In genomic region chr6:92726121-92726520, GRCm38 (mm10) we compare ENCODE assay signal across 23 mouse cellular contexts. TPM values are rescaled to one million over a fixed set of nuclear protein-coding genes. Genes with fewer than 3 reads are reported as not detected.
DNase-seq lines count a peak whose midpoint lies in the region; ATAC-seq and TF ChIP-seq lines count a peak whose summit lies in the region.
"Had no signal": no experiment of that assay in that cellular context is flagged by ENCODE, and none has a peak within 500 bp of the region (broad histone marks: within the 10 kb centered on the region; RNA-seq: fewer than 3 reads in every experiment).

No protein-coding gene starts in this region.

- H3K4me2 ChIP-seq in liver, postnatal 0 days (ENCODE audit: low read depth, low read length) = no peak overlapping the region
- no peak overlapping the region for H3K4me2 ChIP-seq in forebrain, embryonic 13.5 days
- H3K4me2 ChIP-seq: heart, embryonic 15.5 days; hindbrain, embryonic 14.5 days; liver, embryonic 13.5 days; midbrain, embryonic 11.5 days had no signal

- intact Hi-C loops in heart, postnatal 14 days (cut with DNase I) = loop anchor here (5.0 to 10.0 kb wide), 2 partner anchors 54 to 241 kb away; no protein-coding TSS in a partner anchor

- 59% methylated on average over 5 of the region's 5 CpGs for WGBS in heart, embryonic 10.5 days
- WGBS in liver, adult 2 months = 71% methylated on average over 5 of the region's 5 CpGs
- 64% methylated on average over 5 of the region's 5 CpGs for WGBS in liver, postnatal 0 days (ENCODE audit: insufficient replicate concordance)
- WGBS in forebrain, embryonic 13.5 days = 82% methylated on average over 5 of the region's 5 CpGs

- H3K4me1 ChIP-seq in heart, embryonic 10.5 days = peaks cover 19% of the 10 kb centered on the region
- H3K4me1 ChIP-seq in liver, adult 2 months (ENCODE audit: control insufficient read depth, insufficient read depth, low read length) = no peaks in the 10 kb centered on the region
- H3K4me1 ChIP-seq in liver, postnatal 0 days (ENCODE audit: insufficient read depth) = no peaks in the 10 kb centered on the region
- H3K4me1 ChIP-seq in forebrain, embryonic 13.5 days = peaks cover 8% of the 10 kb centered on the region
- H3K4me1 ChIP-seq: heart, embryonic 15.5 days; liver, embryonic 13.5 days had no signal

- no peak for ATAC-seq in liver, postnatal 0 days
- no peak for ATAC-seq in forebrain, embryonic 13.5 days
- ATAC-seq: activated CD4-positive, CD25-positive, alpha-beta regulatory T cell, adult 4 months; forebrain, embryonic 14.5 days; intestine, embryonic 16.5 days; lung, postnatal 0 days; Patski had no signal

- no peak for TF ChIP-seq POLR2A in liver, adult 2 months (IDR thresholded peaks at IDR 0.05; ENCODE audit: extremely low read depth, insufficient read depth, low read length)

- H3K27ac ChIP-seq in heart, embryonic 10.5 days = no peak overlapping the region
- H3K27ac ChIP-seq in liver, adult 2 months (replicated peaks; ENCODE audit: insufficient read depth, low read depth, low read length) = no peak overlapping the region
- H3K27ac ChIP-seq in liver, postnatal 0 days (ENCODE audit: low read depth) = no peak overlapping the region
- no peak overlapping the region for H3K27ac ChIP-seq in forebrain, embryonic 13.5 days
- H3K27ac ChIP-seq: heart, embryonic 15.5 days; hindbrain, embryonic 14.5 days; liver, embryonic 13.5 days had no signal

- H3K9me3 ChIP-seq in heart, embryonic 10.5 days = no peaks in the 10 kb centered on the region
- no peaks in the 10 kb centered on the region for H3K9me3 ChIP-seq in liver, postnatal 0 days (ENCODE audit: low read length)
- no peaks in the 10 kb centered on the region for H3K9me3 ChIP-seq in forebrain, embryonic 13.5 days (replicated peaks)
- H3K9me3 ChIP-seq: embryonic facial prominence, embryonic 10.5 days; heart, embryonic 15.5 days; liver, embryonic 13.5 days had no signal

- no peaks in the 10 kb centered on the region for H3K27me3 ChIP-seq in heart, embryonic 10.5 days (ENCODE audit: insufficient read depth, poor library complexity, severe bottlenecking)
- H3K27me3 ChIP-seq in liver, adult 2 months (ENCODE audit: control insufficient read depth, insufficient read depth, low read length) = no peaks in the 10 kb centered on the region
- H3K27me3 ChIP-seq in liver, postnatal 0 days (ENCODE audit: insufficient read depth, low read length) = no peaks in the 10 kb centered on the region
- no peaks in the 10 kb centered on the region; the same call in 1 of the 2 replicates for H3K27me3 ChIP-seq in forebrain, embryonic 13.5 days
- H3K27me3 ChIP-seq: heart, embryonic 15.5 days; liver, embryonic 13.5 days; Patski had no signal

- DNase-seq in heart, adult 18-20 months = peak; percentile 52 to 59
- no peak for DNase-seq in heart, embryonic 10.5 days (ENCODE audit: low spot score)
- DNase-seq in liver, adult 2 months (ENCODE audit: extremely low read depth, low read depth, low spot score) = peak; percentile 9
- no peak for DNase-seq in liver, postnatal 0 days
- peak; percentile 19 to 49 for DNase-seq in heart, postnatal 14 days
- peak; percentile 55 for DNase-seq in kidney, postnatal 14 days
- DNase-seq: adrenal gland, postnatal 14 days; cerebellum, adult 11-12 months; cerebellum, postnatal 25 days; layer of hippocampus, adult 9-11 months; liver, embryonic 13.5 days; right cerebral cortex, adult 18-20 months; thymus, adult 2 months had no signal

- TF ChIP-seq CTCF in liver, adult 2 months (IDR thresholded peaks at IDR 0.05; ENCODE audit: low read depth, low read length) = no peak
- no peak for TF ChIP-seq CTCF in liver, postnatal 0 days (IDR thresholded peaks at IDR 0.05; ENCODE audit: low read depth)

- no peak overlapping the region for H3K9ac ChIP-seq in liver, adult 2 months (ENCODE audit: low read depth, low read length)
- no peak overlapping the region for H3K9ac ChIP-seq in liver, postnatal 0 days (replicated peaks)
- H3K9ac ChIP-seq in forebrain, embryonic 13.5 days = no peak overlapping the region
- H3K9ac ChIP-seq: heart, embryonic 15.5 days; hindbrain, embryonic 14.5 days; liver, embryonic 13.5 days had no signal

- no peak overlapping the region for H3K4me3 ChIP-seq in heart, embryonic 10.5 days
- H3K4me3 ChIP-seq in liver, adult 2 months (ENCODE audit: insufficient read depth, low read depth, low read length) = no peak overlapping the region
- no peak overlapping the region for H3K4me3 ChIP-seq in liver, postnatal 0 days (ENCODE audit: low read depth, low read length)
- H3K4me3 ChIP-seq in forebrain, embryonic 13.5 days = no peak overlapping the region
- H3K4me3 ChIP-seq: embryonic facial prominence, embryonic 10.5 days; heart, embryonic 15.5 days; liver, embryonic 13.5 days had no signal

- no peaks in the 10 kb centered on the region for H3K79me2 ChIP-seq in liver, adult 2 months (ENCODE audit: control insufficient read depth, insufficient read depth, low read length)

- TF ChIP-seq EP300 in liver, postnatal 0 days (IDR thresholded peaks at IDR 0.05; ENCODE audit: low read depth) = no peak

- no peaks in the 10 kb centered on the region for H3K36me3 ChIP-seq in heart, embryonic 10.5 days
- H3K36me3 ChIP-seq in liver, adult 2 months (ENCODE audit: control insufficient read depth, insufficient read depth, low read length) = no peaks in the 10 kb centered on the region
- no peaks in the 10 kb centered on the region for H3K36me3 ChIP-seq in liver, postnatal 0 days (replicated peaks; ENCODE audit: insufficient read depth, low read length)
- H3K36me3 ChIP-seq in forebrain, embryonic 13.5 days (ENCODE audit: poor library complexity, severe bottlenecking) = no peaks in the 10 kb centered on the region
- H3K36me3 ChIP-seq: embryonic facial prominence, embryonic 10.5 days; heart, embryonic 15.5 days; liver, embryonic 13.5 days had no signal

RNA-seq across cellular contexts. Expression of gene Prickle2, which starts 20.2 kb away (rescaled TPM):
- total RNA-seq in heart, adult 18-20 months (2021) = 1 to 10 TPM; 3.7 to 4.0 TPM
- polyA plus RNA-seq in heart, embryonic 10.5 days (2016; fragmentation: Nextera tagmentation; extraction: Ambion mirVana) = 5.8 and 6.6 TPM in 2 replicates
- total RNA-seq in liver, adult 2 months (2014; rRNA removed) = 1.1 and 1.6 TPM in 2 replicates
- 0.27 and 0.42 TPM in 2 replicates for polyA plus RNA-seq in liver, adult 2 months (2012; rRNA removed)
- 0.27 and 0.28 TPM in 2 replicates for polyA plus RNA-seq in liver, postnatal 0 days (2015; fragmentation: Nextera tagmentation; extraction: Ambion mirVana)
- 1 to 10 TPM; 7.2 to 9.6 TPM for total RNA-seq in heart, postnatal 14 days (2021)
- 4.3 and 5.1 TPM in 2 replicates for polyA plus RNA-seq in forebrain, embryonic 13.5 days (2015; fragmentation: Nextera tagmentation; extraction: Ambion mirVana)

Comparison
In these comparisons a context has a peak if more than half of its experiments do, and no peak if none do; other contexts are left out.
1. DNase-seq: peak in heart, adult 18-20 months (2 of 2), liver, adult 2 months (single experiment), heart, postnatal 14 days (2 of 2) and kidney, postnatal 14 days (single experiment); none in heart, embryonic 10.5 days (single experiment) and liver, postnatal 0 days (single experiment).